Mouse (Mus musculus) stomach, embryonic 14.5 days (tissue): Measurements from ENCODE around the gene Ankrd33b. TPM values are rescaled to one million over a fixed set of nuclear protein-coding genes. Genes with fewer than 3 reads are reported as not detected.

ENCODE experiments used
- ATAC-seq: fragments of 200-750 bp; cut with Nextera tagmentation; 2 replicates; pipeline ENCODE4 v1.8.0; 2017; ENCODE audit warnings: low read depth, moderate TSS enrichment; ENCODE audit not compliant: insufficient number of reproducible peaks, insufficient read depth, low FRiP score
- H3K27ac ChIP-seq: fragments of 300-500 bp; sonication (generic); 2 replicates; pipeline ENCODE4 v1.5.1; 2014; ENCODE audit warnings: mild to moderate bottlenecking, low read length, moderate library complexity, mixed read lengths
- H3K27me3 ChIP-seq: fragments of 300-500 bp; sonication (generic); 2 replicates; pipeline ENCODE4 v1.6.1; 2014; ENCODE audit warnings: low read length, control low read depth, mixed read lengths; ENCODE audit not compliant: control insufficient read depth, insufficient read depth
- H3K36me3 ChIP-seq: fragments of 300-500 bp; sonication (generic); 2 replicates; pipeline ENCODE4 v1.6.1; 2014; ENCODE audit warnings: mild to moderate bottlenecking, control low read depth, low read length, moderate library complexity, mixed read lengths; ENCODE audit not compliant: control insufficient read depth, insufficient read depth
- H3K4me1 ChIP-seq: fragments of 300-500 bp; sonication (generic); 2 replicates; pipeline ENCODE4 v1.6.1; 2014; ENCODE audit warnings: low read length, control low read depth, mixed read lengths; ENCODE audit not compliant: control insufficient read depth, insufficient read depth
- H3K4me2 ChIP-seq: fragments of 300-500 bp; sonication (generic); replicated peaks from 2 replicates; pipeline ENCODE4 v1.6.1; 2014; ENCODE audit warnings: low read depth, low read length, control low read depth
- H3K4me3 ChIP-seq: fragments of 300-500 bp; sonication (generic); 2 replicates; pipeline ENCODE4 v1.5.1; 2014; ENCODE audit warnings: low read depth, low read length, control low read depth
- H3K9ac ChIP-seq: fragments of 300-500 bp; sonication (generic); replicated peaks from 2 replicates; pipeline ENCODE4 v1.6.1; 2014; ENCODE audit warnings: low read depth, mild to moderate bottlenecking, control low read depth, low read length, moderate library complexity, mixed read lengths
- H3K9me3 ChIP-seq: fragments of 300-500 bp; sonication (generic); 2 replicates; pipeline ENCODE4 v1.6.1; 2016; ENCODE audit warnings: low read depth, low read length, control low read depth; ENCODE audit not compliant: control insufficient read depth
- WGBS: fragments of 180-500 bp; shearing (Covaris S2); extraction: QIAGEN DNeasy Blood & Tissue Kit; methylation state at CpG from one replicate; pipeline ENCODE4 v1.1.7; 2014; 5-methylcytosine and 5-hydroxymethylcytosine counted together
- polyA plus RNA-seq: library from polyadenylated mRNA; unstranded; fragments of >200 nt; fragmentation: Nextera tagmentation; extraction: Ambion mirVana; gene quantifications from 2 replicates; pipeline ENCODE4 v1.2.1, GENCODE M21; 2014

The Ankrd33b gene
- polyA plus RNA-seq, 1 experiment from 2014 or later: 0.58 TPM

- H3K9me3 ChIP-seq: no peaks in the 10 kb centered on the region
- H3K4me2 ChIP-seq: no peak overlapping the region
- H3K4me1 ChIP-seq: no peaks in the 10 kb centered on the region
- no peaks in the 10 kb centered on the region for H3K27me3 ChIP-seq
- no peak overlapping the region for H3K9ac ChIP-seq
- no peak overlapping the region for H3K27ac ChIP-seq
- ATAC-seq: no peak
- WGBS: 74% methylated on average over 7 of the region's 7 CpGs
- H3K4me3 ChIP-seq: no peak overlapping the region
- H3K36me3 ChIP-seq: no peaks in the 10 kb centered on the region
These were observed 17.6 kb downstream of the Ankrd33b start for GRCm38 (mm10) chr15:31349810-31350341.

GRCm38 (mm10) chr15:31349046-31349445 lies 18.5 kb downstream of the Ankrd33b start:
- Histone ChIP-seq H3K4me2 (no peak overlapping the region), H3K9ac (no peak overlapping the region), H3K9me3 (no peaks in the 10 kb centered on the region), H3K27ac (no peak overlapping the region), H3K36me3 (no peaks in the 10 kb centered on the region), H3K4me3 (no peak overlapping the region), H3K27me3 (no peaks in the 10 kb centered on the region), H3K4me1 (no peaks in the 10 kb centered on the region)
- 85% methylated on average over 5 of the region's 5 CpGs for WGBS
- ATAC-seq: no peak

GRCm38 (mm10) chr15:31348241-31348640 lies 19.3 kb downstream of the Ankrd33b start:
- Histone ChIP-seq H3K27ac (no peak overlapping the region), H3K9me3 (no peaks in the 10 kb centered on the region), H3K4me3 (no peak overlapping the region), H3K9ac (no peak overlapping the region), H3K27me3 (no peaks in the 10 kb centered on the region), H3K36me3 (no peaks in the 10 kb centered on the region), H3K4me1 (no peaks in the 10 kb centered on the region), H3K4me2 (no peak overlapping the region)
- ATAC-seq: no peak
- WGBS: 82% methylated on average over 5 of the region's 5 CpGs

- H3K9ac ChIP-seq: no peak overlapping the region
- H3K4me2 ChIP-seq: no peak overlapping the region
- H3K27me3 ChIP-seq: no peaks in the 10 kb centered on the region
- H3K4me1 ChIP-seq: peaks cover 3% of the 10 kb centered on the region; the same call in 1 of the 2 replicates
- no peaks in the 10 kb centered on the region for H3K36me3 ChIP-seq
- no peaks in the 10 kb centered on the region for H3K9me3 ChIP-seq
- no peak for ATAC-seq
- no peak overlapping the region for H3K4me3 ChIP-seq
- WGBS: 64% methylated on average over 2 of the region's 2 CpGs
- H3K27ac ChIP-seq: no peak overlapping the region
These were observed 21.0 kb downstream of the Ankrd33b start for GRCm38 (mm10) chr15:31346508-31346907.

- Histone ChIP-seq H3K4me3 (no peak overlapping the region), H3K9ac (no peak overlapping the region), H3K36me3 (no peaks in the 10 kb centered on the region), H3K4me1 (peaks cover 3% of the 10 kb centered on the region; the same call in 1 of the 2 replicates), H3K27ac (no peak overlapping the region), H3K27me3 (no peaks in the 10 kb centered on the region), H3K9me3 (no peaks in the 10 kb centered on the region), H3K4me2 (no peak overlapping the region)
- ATAC-seq: no peak
- WGBS: 65% methylated on average over 9 of the region's 9 CpGs
These were observed 22.2 kb downstream of the Ankrd33b start for GRCm38 (mm10) chr15:31345366-31345765.

DNA sequence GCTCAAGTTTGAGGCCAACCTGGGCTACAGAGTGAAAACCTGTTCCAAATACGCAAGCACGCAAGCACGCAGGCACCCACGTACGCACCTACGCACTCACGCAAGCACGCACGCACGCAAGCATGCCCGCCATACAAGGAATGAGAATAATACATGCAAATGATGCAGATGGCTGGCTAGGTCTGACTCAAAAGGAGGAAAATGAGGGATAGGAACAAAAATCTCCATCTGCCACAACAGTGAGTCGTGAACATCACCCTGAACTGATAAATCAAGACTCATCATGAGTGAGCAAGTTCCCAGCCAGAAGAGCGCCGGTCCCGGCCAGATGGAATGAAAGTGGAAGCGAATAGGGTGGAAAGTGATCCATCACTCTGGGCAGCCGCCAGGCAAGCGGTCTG lies 22.7 kb downstream of the Ankrd33b start:
- Histone ChIP-seq H3K9me3 (no peaks in the 10 kb centered on the region), H3K4me2 (no peak overlapping the region), H3K36me3 (no peaks in the 10 kb centered on the region), H3K4me1 (peaks cover 3% of the 10 kb centered on the region; the same call in 1 of the 2 replicates), H3K27me3 (no peaks in the 10 kb centered on the region), H3K9ac (no peak overlapping the region), H3K4me3 (no peak overlapping the region), H3K27ac (no peak overlapping the region)
- no peak for ATAC-seq
- 69% methylated on average over 18 of the region's 18 CpGs for WGBS

DNA sequence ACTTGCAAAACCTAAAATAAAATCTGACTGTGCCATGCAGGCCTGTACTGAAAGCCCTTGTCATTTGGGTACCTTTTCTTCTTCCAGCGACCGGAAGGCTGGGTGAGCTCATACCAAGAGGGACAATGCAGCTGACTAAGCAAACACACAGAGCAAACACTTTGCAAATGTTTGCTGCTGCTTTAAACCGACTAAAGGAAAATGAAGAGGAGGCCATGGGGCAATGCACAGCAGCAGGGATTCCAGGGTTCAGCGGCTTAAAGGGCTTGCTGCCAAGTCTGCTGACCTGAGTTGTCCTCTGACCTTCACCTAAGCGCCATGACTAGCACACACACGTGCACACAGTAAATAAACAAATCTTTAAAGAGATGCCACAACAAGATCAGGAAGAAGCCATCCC lies 23.9 kb downstream of the Ankrd33b start:
- 24% methylated on average over 6 of the region's 6 CpGs for whole genome bisulfite sequencing
- no peak overlapping the region for H3K4me3 ChIP-seq
- no peaks in the 10 kb centered on the region for H3K9me3 ChIP-seq
- peak; percentile 82 for ATAC-seq
- H3K27me3 ChIP-seq: no peaks in the 10 kb centered on the region
- no peaks in the 10 kb centered on the region for H3K36me3 ChIP-seq
- H3K4me1 ChIP-seq: peaks cover 3% of the 10 kb centered on the region; the same call in 1 of the 2 replicates
- no peak overlapping the region for H3K4me2 ChIP-seq
- H3K27ac ChIP-seq: no peak overlapping the region
- no peak overlapping the region for H3K9ac ChIP-seq

DNA sequence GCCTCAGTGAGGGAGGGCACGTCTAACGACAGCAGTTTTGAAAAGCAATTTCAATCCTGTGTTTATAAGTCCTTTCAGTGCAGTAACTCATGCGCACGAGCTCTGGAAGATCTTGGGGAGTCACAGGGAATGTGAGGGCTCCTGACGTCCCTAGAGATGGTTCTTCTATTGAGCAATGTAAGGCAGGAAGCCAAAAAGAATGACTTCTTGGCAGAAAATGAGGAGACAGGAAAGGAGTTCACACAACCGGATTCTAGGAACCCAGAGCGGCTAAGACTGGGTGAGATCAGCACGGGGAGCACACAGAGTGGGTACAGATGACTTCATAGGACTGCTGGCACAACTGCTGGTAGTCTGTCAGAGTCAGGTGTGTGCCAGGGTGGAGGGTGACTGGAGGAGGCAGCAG lies 25.0 kb downstream of the Ankrd33b start:
- 41% methylated on average over 8 of the region's 8 CpGs for WGBS
- Histone ChIP-seq H3K27me3 (no peaks in the 10 kb centered on the region), H3K27ac (no peak overlapping the region), H3K4me1 (peaks cover 3% of the 10 kb centered on the region; the same call in 1 of the 2 replicates), H3K9ac (no peak overlapping the region), H3K4me3 (no peak overlapping the region), H3K36me3 (no peaks in the 10 kb centered on the region), H3K4me2 (no peak overlapping the region), H3K9me3 (no peaks in the 10 kb centered on the region)
- no peak for ATAC-seq

DNA sequence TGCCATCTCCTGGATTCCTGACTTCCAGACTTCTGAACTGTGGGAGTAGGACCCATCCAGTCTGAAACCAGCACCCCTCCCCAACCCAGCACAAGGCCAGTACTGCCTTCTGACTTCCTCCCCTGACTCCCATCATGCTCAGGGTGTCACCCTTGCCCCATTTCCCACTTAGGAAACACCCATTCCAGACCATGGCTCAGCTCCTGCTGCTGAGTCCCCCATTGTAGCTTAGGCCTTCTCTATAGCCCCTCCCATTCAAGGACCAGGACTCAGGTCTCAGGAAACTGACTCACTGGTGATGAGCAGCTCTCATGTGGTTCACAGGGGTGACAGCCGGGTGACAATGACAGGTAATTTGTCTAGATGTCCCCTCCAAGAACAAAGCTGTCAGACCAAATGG lies 25.5 kb downstream of the Ankrd33b start:
- no peak for ATAC-seq
- H3K27ac ChIP-seq: no peak overlapping the region
- no peaks in the 10 kb centered on the region for H3K36me3 ChIP-seq

More for the DNA sequence above, 25.5 kb downstream of the Ankrd33b start:
- Histone ChIP-seq H3K9ac (no peak overlapping the region), H3K4me1 (peaks cover 3% of the 10 kb centered on the region; the same call in 1 of the 2 replicates), H3K27me3 (no peaks in the 10 kb centered on the region), H3K4me3 (no peak overlapping the region), H3K9me3 (no peaks in the 10 kb centered on the region), H3K4me2 (no peak overlapping the region)
- WGBS: 46% methylated on average over 1 of the region's 1 CpGs
